Mouse (Mus musculus) olfactory bulb, adult 2 months (tissue): ENCODE results near the gene Klhdc10.

Experiments
- CTCF ChIP-seq: fragments of 200-500 bp; IDR thresholded peaks from 2 replicates; pipeline ENCODE4 v1.5.1; 2012; ENCODE audit warnings: low read depth, mild to moderate bottlenecking, low read length, moderate library complexity; ENCODE audit not compliant: insufficient read depth
- POLR2A ChIP-seq: fragments of 200-500 bp; IDR thresholded peaks from 2 replicates; pipeline ENCODE4 v1.6.1; 2012; ENCODE audit warnings: mild to moderate bottlenecking, low read depth, low read length, moderate library complexity; ENCODE audit not compliant: insufficient read depth

DNA sequence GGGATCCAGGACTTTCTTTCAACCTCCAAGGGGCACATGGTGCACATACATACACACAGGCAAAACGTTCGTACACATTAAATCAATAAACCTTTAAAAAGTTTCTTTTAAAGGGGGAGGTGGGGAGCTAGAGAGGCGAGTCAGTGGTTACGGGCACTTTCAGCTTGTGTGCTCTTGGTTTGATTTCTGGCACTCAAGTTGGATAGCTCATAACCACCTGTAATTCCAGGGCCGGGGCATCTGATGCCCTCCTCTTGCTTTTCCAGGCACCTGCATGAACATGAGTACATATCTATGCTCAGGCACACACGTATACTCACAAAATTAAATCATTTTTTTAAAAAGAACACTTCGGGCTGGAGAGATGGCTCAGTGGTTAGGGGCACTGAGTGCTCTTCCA lies 9.7 kb upstream of the Klhdc10 start:
- no peak for TF ChIP-seq CTCF
- no peak for TF ChIP-seq POLR2A
